Mouse (Mus musculus): Measurements from ENCODE around the gene Mpc2. TPM values are rescaled to one million over a fixed set of nuclear protein-coding genes. Genes with fewer than 3 reads are reported as not detected.

The Mpc2 gene
- 97.7 and 98.4 TPM in 2 replicates for polyA plus RNA-seq (2014; fragmentation: Nextera tagmentation; extraction: Ambion mirVana)

- H3K36me3 ChIP-seq (ENCODE audit: control insufficient read depth, insufficient read depth, low read length) = no peaks in the 10 kb centered on the region
- peak within 1 kb of the TSS; percentile 91 for H3K4me3 ChIP-seq (ENCODE audit: low read depth, low read length)
- peak within 1 kb of the TSS; percentile 74 for H3K9ac ChIP-seq (ENCODE audit: low read length)
- H3K27ac ChIP-seq (replicated peaks; ENCODE audit: low read depth, low read length) = peak within 1 kb of the TSS; percentile 76
- H3K4me2 ChIP-seq (ENCODE audit: low read depth, severe bottlenecking) = peak within 1 kb of the TSS; percentile 86
- peak; percentile 92 for ATAC-seq (ENCODE audit: insufficient number of reproducible peaks, low FRiP score, low TSS enrichment, low read depth)
- no peaks in the 10 kb centered on the region for H3K27me3 ChIP-seq (ENCODE audit: control insufficient read depth, insufficient read depth, low read length)
- no peaks in the 10 kb centered on the region for H3K9me3 ChIP-seq (ENCODE audit: control insufficient read depth, low read length)
- 1% methylated on average over 33 of the region's 37 CpGs for WGBS
- no peaks in the 10 kb centered on the region; the same call in 1 of the 2 replicates for H3K4me1 ChIP-seq (ENCODE audit: control insufficient read depth, insufficient read depth, low read length)
- peak; percentile 100 for DNase-seq (ENCODE audit: low spot score)
These were observed at the start of gene Mpc2, which contains the start of gene Dcaf6 for GRCm38 (mm10) chr1:165460360-165460800. Mpc2 (plus strand) TSS chr1:165460637. Dcaf6 (minus strand) TSS chr1:165460475.

DNA sequence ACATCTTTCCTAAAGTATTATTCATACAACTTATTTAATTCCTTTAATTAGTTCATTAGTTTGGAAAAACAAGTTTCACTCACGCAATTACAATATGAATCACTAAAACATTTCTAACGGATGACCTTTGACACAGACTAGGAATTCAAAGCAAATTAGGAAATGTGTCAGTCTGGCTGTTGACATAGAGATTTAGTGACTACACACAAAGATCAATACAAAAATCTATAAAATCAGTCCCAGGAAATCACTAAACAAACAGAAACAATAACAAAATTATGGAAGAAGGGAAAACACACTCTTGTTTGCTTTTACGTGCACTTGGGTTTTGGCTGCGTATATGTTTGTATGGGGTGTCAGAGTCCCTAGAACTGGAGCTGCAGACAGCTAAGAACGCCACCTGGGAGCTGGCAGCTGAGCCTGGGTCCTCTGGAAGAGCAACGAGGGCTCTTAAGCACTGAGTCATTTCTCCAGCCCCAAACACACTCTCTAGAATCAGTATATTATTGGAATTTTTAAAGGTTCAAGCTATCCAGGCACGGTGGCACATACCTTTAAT lies 39.0 kb upstream of the Mpc2 start:
- no peak for ATAC-seq (ENCODE audit: insufficient number of reproducible peaks, low FRiP score, low TSS enrichment, low read depth)
- Histone ChIP-seq H3K27me3 (ENCODE audit: control insufficient read depth, insufficient read depth, low read length) (no peaks in the 10 kb centered on the region), H3K36me3 (ENCODE audit: control insufficient read depth, insufficient read depth, low read length) (no peaks in the 10 kb centered on the region), H3K4me2 (ENCODE audit: low read depth, severe bottlenecking) (no peak overlapping the region), H3K4me3 (ENCODE audit: low read depth, low read length) (no peak overlapping the region), H3K9ac (ENCODE audit: low read length) (no peak overlapping the region), H3K27ac (replicated peaks; ENCODE audit: low read depth, low read length) (no peak overlapping the region), H3K9me3 (ENCODE audit: control insufficient read depth, low read length) (no peaks in the 10 kb centered on the region), H3K4me1 (ENCODE audit: control insufficient read depth, insufficient read depth, low read length) (no peaks in the 10 kb centered on the region)
- 39% methylated on average over 7 of the region's 7 CpGs for WGBS
- DNase-seq (ENCODE audit: low spot score) = no peak

GRCm38 (mm10) chr1:165426254-165426653 lies 34.2 kb upstream of the Mpc2 start:
- ATAC-seq (ENCODE audit: insufficient number of reproducible peaks, low FRiP score, low TSS enrichment, low read depth) = no peak

GRCm38 (mm10) chr1:165432883-165433282 lies 27.6 kb upstream of the Mpc2 start:
- Histone ChIP-seq H3K27ac (replicated peaks; ENCODE audit: low read depth, low read length) (no peak overlapping the region), H3K4me3 (ENCODE audit: low read depth, low read length) (no peak overlapping the region), H3K27me3 (ENCODE audit: control insufficient read depth, insufficient read depth, low read length) (no peaks in the 10 kb centered on the region), H3K4me2 (ENCODE audit: low read depth, severe bottlenecking) (no peak overlapping the region), H3K36me3 (ENCODE audit: control insufficient read depth, insufficient read depth, low read length) (no peaks in the 10 kb centered on the region), H3K9ac (ENCODE audit: low read length) (no peak overlapping the region), H3K9me3 (ENCODE audit: control insufficient read depth, low read length) (no peaks in the 10 kb centered on the region), H3K4me1 (ENCODE audit: control insufficient read depth, insufficient read depth, low read length) (no peaks in the 10 kb centered on the region)
- 86% methylated on average over 1 of the region's 1 CpGs for WGBS
- DNase-seq (ENCODE audit: low spot score) (no peak), ATAC-seq (ENCODE audit: insufficient number of reproducible peaks, low FRiP score, low TSS enrichment, low read depth) (no peak)

More at GRCm38 (mm10) chr1:165426254-165426653, 34.2 kb upstream of the Mpc2 start:
- no peaks in the 10 kb centered on the region for H3K9me3 ChIP-seq (ENCODE audit: control insufficient read depth, low read length)
- no peaks in the 10 kb centered on the region for H3K27me3 ChIP-seq (ENCODE audit: control insufficient read depth, insufficient read depth, low read length)
- H3K36me3 ChIP-seq (ENCODE audit: control insufficient read depth, insufficient read depth, low read length) = no peaks in the 10 kb centered on the region
- no peak overlapping the region for H3K27ac ChIP-seq (replicated peaks; ENCODE audit: low read depth, low read length)
- H3K4me1 ChIP-seq (ENCODE audit: control insufficient read depth, insufficient read depth, low read length) = no peaks in the 10 kb centered on the region
- no peak overlapping the region for H3K4me3 ChIP-seq (ENCODE audit: low read depth, low read length)
- WGBS = 92% methylated on average over 2 of the region's 2 CpGs
- no peak overlapping the region for H3K9ac ChIP-seq (ENCODE audit: low read length)
- H3K4me2 ChIP-seq (ENCODE audit: low read depth, severe bottlenecking) = no peak overlapping the region
- no peak for DNase-seq (ENCODE audit: low spot score)

GRCm38 (mm10) chr1:165438289-165439021 lies 22.0 kb upstream of the Mpc2 start:
- Histone ChIP-seq H3K9me3 (ENCODE audit: control insufficient read depth, low read length) (no peaks in the 10 kb centered on the region), H3K4me2 (ENCODE audit: low read depth, severe bottlenecking) (no peak overlapping the region), H3K4me1 (ENCODE audit: control insufficient read depth, insufficient read depth, low read length) (no peaks in the 10 kb centered on the region), H3K27ac (replicated peaks; ENCODE audit: low read depth, low read length) (no peak overlapping the region), H3K4me3 (ENCODE audit: low read depth, low read length) (no peak overlapping the region), H3K36me3 (ENCODE audit: control insufficient read depth, insufficient read depth, low read length) (no peaks in the 10 kb centered on the region), H3K27me3 (ENCODE audit: control insufficient read depth, insufficient read depth, low read length) (no peaks in the 10 kb centered on the region), H3K9ac (ENCODE audit: low read length) (no peak overlapping the region)
- ATAC-seq (ENCODE audit: insufficient number of reproducible peaks, low FRiP score, low TSS enrichment, low read depth) (no peak), DNase-seq (ENCODE audit: low spot score) (no peak)
- 88% methylated on average over 1 of the region's 1 CpGs for WGBS

DNA sequence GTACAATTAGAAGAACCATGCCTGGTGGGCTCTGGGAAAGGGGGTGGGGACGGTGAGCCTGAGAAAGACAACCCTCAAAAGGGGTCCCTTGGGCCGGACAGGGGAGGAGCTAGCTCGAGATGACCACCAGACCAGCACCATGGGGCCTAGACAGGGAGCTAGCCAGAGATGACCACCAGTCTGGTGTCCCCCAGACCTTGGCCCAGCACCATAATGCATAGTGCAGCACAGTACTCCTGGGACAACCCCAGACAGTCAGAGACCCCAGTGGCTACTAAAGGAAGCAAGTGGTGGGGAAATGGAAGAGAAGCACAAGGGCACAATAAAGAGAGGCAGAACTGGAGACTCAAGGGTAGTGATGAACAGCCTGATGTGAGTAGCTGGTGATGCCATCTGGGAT lies 19.6 kb upstream of the Mpc2 start:
- WGBS = 65% methylated on average over 3 of the region's 3 CpGs
- Histone ChIP-seq H3K27me3 (ENCODE audit: control insufficient read depth, insufficient read depth, low read length) (no peaks in the 10 kb centered on the region), H3K9ac (ENCODE audit: low read length) (no peak overlapping the region), H3K9me3 (ENCODE audit: control insufficient read depth, low read length) (no peaks in the 10 kb centered on the region), H3K4me1 (ENCODE audit: control insufficient read depth, insufficient read depth, low read length) (no peaks in the 10 kb centered on the region), H3K4me2 (ENCODE audit: low read depth, severe bottlenecking) (no peak overlapping the region), H3K36me3 (ENCODE audit: control insufficient read depth, insufficient read depth, low read length) (no peaks in the 10 kb centered on the region), H3K27ac (replicated peaks; ENCODE audit: low read depth, low read length) (no peak overlapping the region), H3K4me3 (ENCODE audit: low read depth, low read length) (no peak overlapping the region)
- DNase-seq (ENCODE audit: low spot score) (no peak), ATAC-seq (ENCODE audit: insufficient number of reproducible peaks, low FRiP score, low TSS enrichment, low read depth) (no peak)

DNA sequence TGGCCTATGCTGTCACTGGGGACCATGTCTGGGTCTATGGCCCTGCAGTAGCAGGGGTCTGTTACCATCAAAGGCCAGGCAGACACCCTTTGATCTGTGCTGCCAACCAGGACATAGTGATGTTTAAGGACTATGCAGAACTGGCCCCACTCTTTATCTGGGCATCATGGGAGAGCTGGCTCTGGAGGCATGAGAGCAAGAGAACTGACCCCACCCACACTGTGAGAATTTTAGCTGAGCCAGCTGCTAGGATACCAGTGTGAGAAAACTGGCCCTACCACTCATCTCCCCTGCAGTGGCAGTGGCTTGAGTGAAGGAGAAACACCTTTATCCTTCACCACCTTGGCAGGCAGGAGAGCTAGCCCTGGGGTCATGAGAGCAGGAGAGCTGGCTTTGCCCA lies 19.2 kb upstream of the Mpc2 start:
- Histone ChIP-seq H3K9me3 (ENCODE audit: control insufficient read depth, low read length) (no peaks in the 10 kb centered on the region), H3K27me3 (ENCODE audit: control insufficient read depth, insufficient read depth, low read length) (no peaks in the 10 kb centered on the region), H3K4me3 (ENCODE audit: low read depth, low read length) (no peak overlapping the region), H3K4me2 (ENCODE audit: low read depth, severe bottlenecking) (no peak overlapping the region), H3K27ac (replicated peaks; ENCODE audit: low read depth, low read length) (no peak overlapping the region), H3K36me3 (ENCODE audit: control insufficient read depth, insufficient read depth, low read length) (no peaks in the 10 kb centered on the region), H3K9ac (ENCODE audit: low read length) (no peak overlapping the region), H3K4me1 (ENCODE audit: control insufficient read depth, insufficient read depth, low read length) (no peaks in the 10 kb centered on the region)
- ATAC-seq (ENCODE audit: insufficient number of reproducible peaks, low FRiP score, low TSS enrichment, low read depth) (no peak), DNase-seq (ENCODE audit: low spot score) (no peak)

GRCm38 (mm10) chr1:165441719-165442118 lies 18.7 kb upstream of the Mpc2 start:
- Histone ChIP-seq H3K27ac (replicated peaks; ENCODE audit: low read depth, low read length) (no peak overlapping the region), H3K4me1 (ENCODE audit: control insufficient read depth, insufficient read depth, low read length) (no peaks in the 10 kb centered on the region), H3K9ac (ENCODE audit: low read length) (no peak overlapping the region), H3K27me3 (ENCODE audit: control insufficient read depth, insufficient read depth, low read length) (no peaks in the 10 kb centered on the region), H3K4me3 (ENCODE audit: low read depth, low read length) (no peak overlapping the region), H3K9me3 (ENCODE audit: control insufficient read depth, low read length) (no peaks in the 10 kb centered on the region), H3K4me2 (ENCODE audit: low read depth, severe bottlenecking) (no peak overlapping the region), H3K36me3 (ENCODE audit: control insufficient read depth, insufficient read depth, low read length) (no peaks in the 10 kb centered on the region)
- DNase-seq (ENCODE audit: low spot score) (no peak), ATAC-seq (ENCODE audit: insufficient number of reproducible peaks, low FRiP score, low TSS enrichment, low read depth) (no peak)
- WGBS = 81% methylated on average over 3 of the region's 3 CpGs

Measured in limb, embryonic 11.5 days (tissue).